Mouse (Mus musculus) liver, postnatal 0 days (tissue): ENCODE data around the gene Tmem104.

Source experiments
- CTCF ChIP-seq: sonication (generic); IDR thresholded peaks from 2 replicates; pipeline ENCODE4 v1.5.1; 2016; ENCODE audit warnings: antibody characterized with exemption, low read depth
- EP300 ChIP-seq: IDR thresholded peaks from 2 replicates; pipeline ENCODE4 v1.6.1; 2016; ENCODE audit warnings: antibody characterized with exemption, low read depth, mild to moderate bottlenecking

DNA sequence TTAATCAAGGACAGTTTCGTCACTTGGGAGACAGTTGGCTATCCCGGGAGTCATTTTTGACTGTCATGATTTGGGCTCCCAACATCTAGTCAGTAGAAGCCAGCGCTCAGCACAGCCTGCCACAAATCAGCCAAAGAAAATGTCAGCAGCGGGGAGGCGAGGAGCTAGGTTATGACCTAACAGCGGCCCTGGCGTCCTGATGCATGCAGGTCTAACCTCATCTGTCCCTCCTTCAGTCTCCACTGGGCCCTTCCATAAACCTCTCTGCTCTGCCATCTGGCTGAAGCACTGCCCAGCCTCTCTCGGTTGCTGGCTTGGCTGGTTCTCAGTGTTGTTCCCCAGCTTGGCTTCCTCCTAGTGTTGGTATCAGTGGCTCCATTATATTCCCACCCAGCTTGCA is 95.0 kb downstream of the Tmem104 start:
- TF ChIP-seq CTCF (no peak), EP300 (no peak)
